Mouse (Mus musculus) megakaryocyte progenitor cell, adult 5-6 weeks (primary cell): ENCODE results near the gene Izumo1r. TPM values are rescaled to one million over a fixed set of nuclear protein-coding genes. Genes with fewer than 3 reads are reported as not detected.

Experiments used
- ATAC-seq: replicated peaks from 2 replicates; pipeline ENCODE4 v1.8.0; 2016; ENCODE audit warnings: mild to moderate bottlenecking, moderate TSS enrichment, inconsistent platforms; ENCODE audit not compliant: poor library complexity
- total RNA-seq, 2 experiments: library from RNA; stranded (forward) in 1 of 2; stranded (reverse) in 1 of 2; fragments of 157-497, 149-512 nt in 1 of 2; fragments of 200-1000 nt in 1 of 2; gene quantifications; 2 replicates each; pipeline versions ENCODE4 v1.2.3 to v1.2.4; 2015 to 2017

The Izumo1r gene
- total RNA-seq, 2 experiments from 2014 or later, result not detected

DNA sequence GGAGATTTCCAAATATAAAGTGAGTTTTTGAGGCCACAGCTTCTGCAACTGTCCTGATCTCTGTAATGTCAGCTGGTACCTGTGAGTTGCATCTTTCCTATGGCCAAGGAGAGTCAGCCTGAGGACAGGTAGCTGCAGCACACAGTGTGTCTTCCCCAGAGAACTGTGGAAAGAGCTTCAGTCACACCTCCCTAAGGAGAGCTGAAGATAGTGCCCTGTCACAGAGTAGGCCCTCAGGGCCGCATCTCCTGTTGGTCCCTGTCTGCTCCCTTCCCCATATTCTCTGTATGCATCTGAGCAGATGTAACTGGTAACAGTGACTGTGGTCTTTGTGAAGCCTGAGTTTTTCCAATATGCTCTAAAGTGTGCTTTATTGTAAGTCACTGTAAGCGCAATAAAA is 33.4 kb downstream of the Izumo1r start:
- ATAC-seq, result no peak

DNA sequence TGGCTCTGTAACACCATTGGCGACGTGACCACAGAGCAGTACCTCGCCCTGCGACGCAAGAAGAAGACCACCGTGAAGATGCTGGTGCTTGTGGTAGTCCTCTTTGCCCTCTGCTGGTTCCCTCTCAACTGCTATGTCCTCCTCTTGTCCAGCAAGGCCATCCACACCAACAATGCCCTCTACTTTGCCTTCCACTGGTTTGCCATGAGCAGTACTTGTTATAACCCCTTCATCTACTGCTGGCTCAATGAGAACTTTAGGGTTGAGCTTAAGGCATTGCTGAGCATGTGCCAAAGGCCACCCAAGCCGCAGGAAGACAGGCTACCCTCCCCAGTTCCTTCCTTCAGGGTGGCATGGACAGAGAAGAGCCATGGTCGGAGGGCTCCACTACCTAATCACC is 35.4 kb downstream of the Izumo1r start:
- ATAC-seq, result no peak

- ATAC-seq, result peak; percentile 98
Observed at GRCm38 (mm10) chr9:14866957-14867356, 36.8 kb downstream of the Izumo1r start.

DNA sequence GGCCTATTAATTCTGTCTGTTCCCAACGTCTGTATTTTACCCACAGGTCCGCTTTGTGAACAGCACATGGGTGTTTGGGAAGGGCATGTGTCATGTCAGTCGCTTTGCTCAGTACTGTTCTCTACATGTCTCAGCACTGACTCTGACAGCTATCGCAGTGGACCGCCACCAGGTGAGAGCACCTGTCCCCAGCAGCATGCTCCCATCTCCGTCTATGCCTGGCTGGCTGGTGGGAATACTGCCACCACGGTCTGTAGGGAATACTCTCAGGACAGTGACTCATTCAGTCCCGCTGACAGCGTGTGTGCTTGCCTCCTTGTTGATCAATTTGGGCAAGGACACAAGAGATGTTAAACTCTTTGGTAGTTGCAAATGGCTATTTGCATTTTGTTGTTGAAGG is 39.0 kb downstream of the Izumo1r start:
- ATAC-seq, result no peak

DNA sequence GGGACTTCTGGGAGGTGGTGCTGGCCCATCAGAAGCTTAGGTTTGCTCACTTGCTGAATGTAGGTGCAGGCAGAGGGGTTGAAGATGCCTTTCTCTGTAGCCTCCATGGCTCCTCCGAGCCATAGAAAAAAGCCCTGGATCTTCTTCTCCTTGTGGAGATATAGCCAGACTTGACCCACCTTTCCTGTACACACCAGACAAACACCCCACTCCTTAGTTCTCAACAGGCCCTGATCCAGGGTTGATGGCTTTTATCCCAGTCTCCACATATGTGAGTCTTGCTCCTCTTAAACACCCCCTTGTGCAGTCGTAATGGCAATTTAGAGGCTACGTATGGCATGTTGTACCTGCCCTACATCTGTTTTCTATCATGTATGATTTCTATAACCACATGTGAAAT is 40.6 kb downstream of the Izumo1r start:
- ATAC-seq, result no peak

GRCm38 (mm10) chr9:14859868-14860639 is 43.7 kb downstream of the Izumo1r start, which contains the start of gene Gpr83:
Gpr83 (plus strand) TSS chr9:14860210.
- ATAC-seq, result peak; percentile 59

DNA sequence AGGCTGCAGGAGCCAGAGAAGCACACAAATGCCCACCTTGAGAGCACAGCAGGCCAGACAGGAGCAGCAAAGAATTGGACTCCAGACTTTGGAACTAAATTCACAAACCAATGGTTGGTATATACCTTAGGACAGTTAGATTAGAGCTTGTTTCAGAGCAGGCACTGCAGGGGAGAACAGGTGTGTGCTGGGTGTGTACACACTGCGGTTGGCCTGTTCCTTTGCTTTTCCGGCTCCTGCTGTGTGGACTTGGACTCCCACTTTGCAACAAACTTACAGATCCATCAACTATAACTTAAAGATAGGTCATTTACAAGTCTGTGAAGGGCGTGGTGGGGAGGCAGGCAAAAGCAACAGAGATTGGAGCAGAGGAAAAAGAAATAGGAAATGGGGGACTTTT is 45.0 kb downstream of the Izumo1r start:
- no peak for ATAC-seq

GRCm38 (mm10) chr9:14858170-14858706 is 45.5 kb downstream of the Izumo1r start:
- no peak for ATAC-seq

- no peak for ATAC-seq
Observed at GRCm38 (mm10) chr9:14856922-14857654, 46.7 kb downstream of the Izumo1r start.

GRCm38 (mm10) chr9:14854585-14854984 is 49.2 kb downstream of the Izumo1r start:
- no peak for ATAC-seq

DNA sequence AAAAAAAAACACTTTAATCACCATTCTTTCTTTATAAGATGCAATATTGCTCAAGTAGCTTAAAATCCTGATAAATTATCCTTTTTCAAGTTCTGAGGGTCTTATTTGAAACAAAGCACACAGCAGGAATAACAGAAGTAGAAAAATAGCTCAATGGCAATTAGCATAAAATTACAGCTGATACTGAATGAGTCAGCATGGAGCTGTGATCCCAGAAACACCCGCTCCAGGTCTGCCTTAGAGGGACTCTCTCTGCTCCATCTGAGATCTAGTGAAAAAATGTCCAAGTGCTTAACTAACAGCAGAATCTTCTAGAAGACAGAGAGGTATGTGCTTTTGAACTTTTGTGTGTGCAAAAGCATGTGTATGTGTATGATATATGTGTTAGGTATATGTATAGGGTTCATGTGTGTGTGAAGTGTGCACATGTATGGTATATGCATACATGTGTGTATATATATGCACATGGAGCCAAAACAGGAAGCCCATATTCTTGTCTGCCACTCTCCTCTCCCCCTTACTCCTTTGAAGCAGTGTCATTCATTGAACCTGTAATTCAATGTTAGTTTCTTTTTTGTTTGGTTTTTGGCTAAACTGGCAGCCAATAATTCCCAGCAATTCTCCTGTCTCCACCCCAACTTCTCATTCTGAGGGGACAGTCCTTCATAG is 55.3 kb downstream of the Izumo1r start:
- ATAC-seq, result no peak

- ATAC-seq, result peak; percentile 68
Observed at GRCm38 (mm10) chr9:14846428-14846827, 57.3 kb downstream of the Izumo1r start.

- ATAC-seq, result no peak
Observed at GRCm38 (mm10) chr9:14843901-14844300, 59.8 kb downstream of the Izumo1r start.

DNA sequence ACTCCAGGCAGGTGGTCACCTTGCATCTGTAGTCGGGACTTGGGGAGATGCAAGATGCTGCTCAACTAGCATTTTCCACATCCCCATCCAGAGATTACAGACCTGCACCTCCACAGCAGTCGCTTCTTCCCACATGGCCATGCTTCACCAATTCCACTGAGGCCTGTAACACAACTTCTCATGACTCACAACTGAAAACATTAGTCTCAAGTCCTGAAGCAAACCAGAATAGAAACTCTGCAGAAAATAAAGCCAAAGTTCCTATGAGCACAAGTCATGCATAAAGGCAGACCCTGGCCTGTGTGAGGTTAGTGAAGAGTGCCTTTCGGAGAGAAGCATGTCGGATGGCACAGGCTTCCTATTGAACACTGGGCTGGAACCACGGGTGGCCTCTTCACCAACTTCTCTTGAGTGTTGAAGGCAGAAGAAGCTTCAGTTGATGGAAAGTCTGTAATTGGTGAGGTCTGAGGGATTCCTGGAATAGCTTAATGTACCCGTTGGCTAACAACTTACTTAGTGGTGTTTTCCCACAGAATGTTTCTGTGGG is 60.4 kb downstream of the Izumo1r start:
- ATAC-seq, result no peak

DNA sequence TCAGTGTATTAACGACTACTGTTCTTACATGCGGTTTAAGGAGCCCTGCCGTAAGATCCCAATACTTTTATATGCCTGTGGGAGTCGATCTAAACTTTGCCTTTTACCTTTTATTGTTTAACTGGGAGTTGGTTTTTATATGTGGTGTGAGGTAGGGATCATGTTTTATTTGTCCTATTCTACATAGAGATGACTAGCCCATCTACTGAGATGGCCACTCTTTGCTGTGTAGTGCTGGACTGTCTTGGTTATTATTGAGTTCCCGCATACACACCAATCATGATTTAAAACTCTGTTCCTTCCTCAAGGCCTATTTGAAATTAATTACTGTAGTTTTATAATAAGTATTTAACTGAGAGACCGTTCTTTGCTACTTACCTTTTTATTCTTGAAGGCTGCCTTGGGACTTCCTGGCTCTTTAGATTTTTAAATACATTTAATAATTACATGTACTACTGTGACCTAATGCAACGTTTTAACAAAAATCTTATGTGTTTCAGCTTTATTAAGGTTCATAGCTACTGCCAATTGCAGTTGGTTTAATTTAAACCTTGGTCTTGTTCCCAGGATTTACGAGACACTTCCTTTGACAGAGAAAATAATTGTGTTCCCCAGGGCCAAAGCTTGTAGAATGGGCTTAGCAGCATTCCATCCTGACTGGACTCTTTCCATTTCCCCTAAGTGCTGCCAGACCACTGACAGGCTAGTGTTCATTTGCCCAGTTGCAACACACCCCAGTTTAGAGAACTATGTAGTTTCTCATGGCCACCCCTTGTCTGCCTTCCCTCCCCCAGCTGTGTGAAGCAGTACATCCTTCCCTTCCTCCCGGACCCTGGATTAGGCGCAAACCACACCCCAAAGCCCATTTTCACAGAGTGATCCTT is 61.6 kb downstream of the Izumo1r start:
- peak; percentile 97 for ATAC-seq

GRCm38 (mm10) chr9:14839970-14840369 is 63.8 kb downstream of the Izumo1r start:
- ATAC-seq, result no peak

DNA sequence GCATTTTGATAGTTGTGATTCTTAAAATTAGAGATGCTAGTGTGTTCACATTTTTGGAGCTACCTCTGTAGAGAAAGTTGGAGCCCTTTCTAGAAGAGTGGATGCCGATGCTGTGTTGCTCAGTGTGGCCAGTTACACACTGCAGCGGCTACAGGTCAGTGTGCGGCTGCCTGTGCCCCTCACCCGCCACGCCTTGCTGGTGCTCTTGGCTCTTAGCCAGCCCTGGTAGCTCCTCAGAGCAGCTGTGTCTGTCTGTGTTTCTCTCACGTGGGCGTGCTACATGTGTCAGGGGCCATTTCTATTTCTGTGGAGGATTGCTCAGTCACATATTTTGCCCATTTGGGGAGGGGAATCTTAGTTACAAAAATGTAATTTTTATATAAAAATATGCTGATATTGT is 64.2 kb downstream of the Izumo1r start:
- no peak for ATAC-seq
